Mouse (Mus musculus) kidney, adult 2 months (tissue): ENCODE measurements around the gene Tmx4.

Experiments
- CTCF ChIP-seq: fragments of 200-500 bp; conservative IDR thresholded peaks from 2 replicates; pipeline ENCODE4 v1.5.1; 2011; ENCODE audit warnings: low read depth, mild to moderate bottlenecking, control low read depth, low read length, moderate library complexity, mixed read lengths; ENCODE audit not compliant: insufficient read depth, insufficient read length
- POLR2A ChIP-seq: fragments of 200-500 bp; IDR thresholded peaks from one replicate; pipeline ENCODE4 v1.6.1; 2011; ENCODE audit warnings: low read depth, low read length, control low read depth

GRCm38 (mm10) chr2:134604935-134605334, 39.0 kb downstream of the Tmx4 start:
- no peak for TF ChIP-seq CTCF
- TF ChIP-seq POLR2A, result no peak
